Mouse (Mus musculus): ENCODE results near the gene Col6a2.

Gene Col6a2

DNA sequence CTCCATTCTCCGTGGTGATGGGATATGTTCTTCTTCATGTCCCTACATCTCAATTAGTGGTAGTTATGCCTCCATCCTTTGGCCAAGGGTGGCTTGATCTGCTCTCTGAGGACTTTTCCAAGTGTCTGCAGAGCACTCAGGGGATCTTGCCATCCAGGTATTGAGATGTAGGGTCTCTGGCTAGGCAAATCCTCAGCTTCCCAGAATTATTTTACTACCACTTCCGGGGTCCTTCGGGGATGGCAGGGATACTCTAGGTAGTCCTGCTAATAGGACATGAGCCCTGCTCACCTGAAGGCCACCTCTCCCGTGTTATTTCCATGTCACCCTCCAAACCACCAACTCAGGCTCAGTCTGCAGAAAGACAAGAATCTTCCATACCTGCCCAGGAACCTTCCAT lies 13.2 kb upstream of the Col6a2 start:
- no peak for DNase-seq (ENCODE audit: extremely low spot score, low read depth, low spot score)

- no peak for DNase-seq (ENCODE audit: extremely low spot score, low read depth, low spot score)
Measured at GRCm38 (mm10) chr10:76636026-76636425, 12.6 kb upstream of the Col6a2 start.

- no peak for DNase-seq (ENCODE audit: extremely low spot score, low read depth, low spot score)
Measured at GRCm38 (mm10) chr10:76634584-76634983, 11.2 kb upstream of the Col6a2 start.

DNA sequence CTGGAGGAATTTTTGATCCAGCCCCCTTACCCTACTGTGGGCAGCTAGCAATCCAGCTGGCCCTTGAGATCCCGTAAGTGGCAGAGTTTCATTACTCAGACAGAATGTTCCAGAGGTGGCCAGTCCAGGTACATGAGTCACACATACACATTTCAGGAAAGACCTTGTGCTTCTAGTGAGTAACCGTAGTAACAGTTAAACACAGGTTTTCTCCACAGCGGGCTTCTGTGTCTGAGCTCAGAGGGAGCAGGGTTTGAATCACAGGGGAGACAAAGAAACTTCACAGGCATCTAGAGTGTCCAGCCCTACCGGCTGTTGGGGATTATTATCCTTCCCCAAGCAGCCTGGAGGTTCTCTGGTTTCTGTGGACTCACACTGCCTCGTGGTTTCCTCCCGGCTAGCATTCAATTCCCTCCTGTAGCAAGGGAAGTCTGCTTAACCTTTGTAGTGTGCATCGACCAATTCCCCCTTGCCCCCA lies 10.7 kb upstream of the Col6a2 start:
- DNase-seq (ENCODE audit: extremely low spot score, low read depth, low spot score): no peak

DNA sequence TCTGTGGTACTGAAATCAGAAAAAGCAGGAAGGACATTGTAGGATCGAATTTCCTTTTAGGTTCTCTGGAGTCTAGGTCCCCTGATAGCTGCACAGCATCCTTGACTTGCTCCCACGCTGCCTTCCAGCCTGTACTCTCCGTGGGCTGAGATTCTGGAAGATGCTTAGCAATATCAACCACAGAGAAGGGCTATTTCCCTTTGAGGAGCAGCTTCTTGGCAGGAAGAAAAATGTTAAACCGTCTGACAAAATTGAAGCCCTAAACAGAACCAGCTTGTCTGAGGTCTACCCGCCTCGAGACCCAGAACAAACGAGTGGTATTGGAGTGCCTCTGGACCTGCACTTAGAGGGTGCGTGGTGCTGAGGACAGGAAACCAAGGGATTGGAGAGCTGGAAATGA lies 9.2 kb upstream of the Col6a2 start:
- DNase-seq (ENCODE audit: extremely low spot score, low read depth, low spot score): no peak

- no peak for DNase-seq (ENCODE audit: extremely low spot score, low read depth, low spot score)
Measured at GRCm38 (mm10) chr10:76630657-76631056, 7.2 kb upstream of the Col6a2 start.

DNA sequence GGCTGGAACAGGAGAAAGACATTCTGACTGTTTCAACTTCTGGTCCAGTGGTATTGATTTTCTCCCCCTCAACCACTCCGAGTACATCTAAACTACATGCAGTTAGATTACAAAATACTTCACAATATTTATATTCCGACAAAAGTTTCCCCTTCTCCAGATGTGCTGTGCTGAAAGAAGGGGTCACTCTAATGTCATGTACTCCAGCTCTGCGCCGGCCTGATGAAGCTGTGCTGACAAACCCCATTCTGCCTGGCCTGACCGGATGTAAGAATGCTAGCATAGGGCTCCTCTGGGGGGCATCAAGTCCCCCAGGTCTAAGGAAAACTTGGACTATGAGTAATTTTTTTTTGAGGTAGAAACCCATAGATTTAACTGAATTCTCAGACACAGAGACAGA lies 4.3 kb upstream of the Col6a2 start:
- DNase-seq (ENCODE audit: extremely low spot score, low read depth, low spot score): no peak

DNA sequence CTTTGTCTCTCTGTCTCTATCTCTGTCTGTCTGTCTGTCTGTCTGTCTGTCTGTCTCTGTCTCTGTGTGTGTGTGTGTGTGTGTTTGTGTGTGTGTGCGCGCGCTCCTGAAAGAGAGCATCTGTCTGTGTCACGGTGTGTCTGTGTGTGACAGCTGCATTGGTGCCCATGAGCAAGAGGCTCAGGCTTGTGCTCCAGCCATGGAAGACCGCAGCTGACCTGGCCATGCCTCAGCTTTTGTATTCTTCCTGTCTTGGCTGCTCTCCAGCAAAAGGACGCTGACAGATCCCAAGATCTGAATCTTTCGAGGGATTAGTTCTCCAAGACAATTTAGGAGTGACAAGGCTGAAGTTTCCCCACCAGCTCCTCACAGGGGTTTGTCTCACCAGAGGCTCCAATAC lies 1.5 kb upstream of the Col6a2 start:
- no peak for DNase-seq (ENCODE audit: extremely low spot score, low read depth, low spot score)

DNA sequence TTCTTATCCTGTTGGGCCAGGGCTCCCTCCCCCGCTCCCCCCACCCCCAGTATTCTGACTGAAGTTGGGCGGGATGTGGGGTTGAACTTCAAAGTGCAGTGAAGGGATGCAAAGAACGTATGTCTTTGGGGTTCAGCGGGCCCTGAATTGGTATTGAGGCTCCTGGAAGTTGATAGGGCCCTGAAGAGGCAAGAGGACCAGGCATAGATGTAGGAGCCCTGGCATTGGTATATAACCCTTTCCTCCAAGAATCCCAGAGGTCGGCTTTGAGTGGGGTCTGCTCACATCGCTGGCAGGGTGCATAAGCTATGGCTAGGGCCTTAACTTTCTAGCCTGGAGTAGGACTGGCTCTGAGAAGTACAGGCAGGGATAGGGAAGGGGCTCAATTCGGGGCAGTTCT lies 304 bp upstream of the Col6a2 start:
- DNase-seq (ENCODE audit: extremely low spot score, low read depth, low spot score): no peak

DNA sequence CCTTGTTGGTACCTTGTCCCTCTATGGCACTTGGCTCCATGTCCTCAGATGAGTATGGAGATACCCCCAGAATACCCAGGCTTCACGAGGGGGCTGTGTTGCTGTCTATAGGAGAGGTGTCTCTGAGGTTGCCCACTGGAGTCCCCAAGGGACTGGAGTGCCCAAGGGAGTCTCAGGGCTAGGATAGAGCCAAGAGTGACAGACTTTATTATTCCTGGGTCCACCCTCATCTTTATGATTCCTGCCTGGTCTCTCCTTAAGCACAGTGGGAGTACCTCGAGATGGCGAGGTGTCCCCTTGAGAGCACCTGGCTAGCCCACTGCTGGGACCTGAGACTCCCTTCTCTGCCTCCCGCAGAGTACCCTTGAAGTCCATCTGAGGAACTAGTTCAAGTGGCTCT lies 1.0 kb downstream of the Col6a2 start:
- DNase-seq (ENCODE audit: extremely low spot score, low read depth, low spot score): no peak

GRCm38 (mm10) chr10:76612473-76612872 lies 11.0 kb downstream of the Col6a2 start:
- no peak for DNase-seq (ENCODE audit: extremely low spot score, low read depth, low spot score)

GRCm38 (mm10) chr10:76602690-76603089 lies 20.7 kb downstream of the Col6a2 start:
- DNase-seq (ENCODE audit: extremely low spot score, low read depth, low spot score): no peak

DNA sequence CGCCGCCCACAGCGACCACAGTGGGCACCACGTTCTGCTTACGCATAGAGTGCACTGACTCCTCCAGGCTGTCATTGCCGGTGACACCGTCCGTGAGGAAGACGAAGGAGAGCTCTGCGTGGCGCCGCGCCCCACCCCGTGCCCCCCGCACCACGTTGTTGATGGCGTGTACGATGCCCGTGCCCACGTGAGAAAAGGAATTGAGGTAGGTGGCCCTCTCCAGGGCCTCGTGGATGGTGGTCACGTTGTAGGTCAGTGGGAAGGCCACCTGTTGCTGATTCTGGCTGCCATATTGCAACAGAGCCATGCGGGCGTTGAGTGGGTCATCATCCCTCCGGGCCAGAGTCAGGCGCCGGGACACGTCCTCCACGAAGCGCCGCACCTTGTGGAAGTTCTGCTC lies 27.1 kb downstream of the Col6a2 start:
- no peak for DNase-seq (ENCODE audit: extremely low spot score, low read depth, low spot score)

DNA sequence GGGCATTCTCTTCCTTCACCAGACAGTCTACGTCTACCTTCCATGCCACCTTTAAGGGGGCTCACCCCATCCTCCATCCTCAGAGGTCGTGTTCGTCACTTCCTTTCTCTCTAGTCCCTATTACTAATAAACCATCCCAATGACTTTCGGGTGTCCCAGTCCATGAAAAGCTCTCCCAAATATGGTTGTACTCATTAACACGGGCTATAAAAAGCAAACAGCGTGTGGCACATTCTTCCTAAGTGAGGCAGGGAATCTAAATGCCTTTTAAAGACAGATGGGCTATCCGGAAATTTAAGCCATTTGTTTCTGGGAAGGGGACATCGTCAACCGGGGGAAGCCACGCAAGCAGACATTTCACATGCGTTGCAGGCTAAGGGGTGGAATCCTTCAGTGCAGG lies 33.2 kb downstream of the Col6a2 start:
- no peak for DNase-seq (ENCODE audit: extremely low spot score, low read depth, low spot score)

DNA sequence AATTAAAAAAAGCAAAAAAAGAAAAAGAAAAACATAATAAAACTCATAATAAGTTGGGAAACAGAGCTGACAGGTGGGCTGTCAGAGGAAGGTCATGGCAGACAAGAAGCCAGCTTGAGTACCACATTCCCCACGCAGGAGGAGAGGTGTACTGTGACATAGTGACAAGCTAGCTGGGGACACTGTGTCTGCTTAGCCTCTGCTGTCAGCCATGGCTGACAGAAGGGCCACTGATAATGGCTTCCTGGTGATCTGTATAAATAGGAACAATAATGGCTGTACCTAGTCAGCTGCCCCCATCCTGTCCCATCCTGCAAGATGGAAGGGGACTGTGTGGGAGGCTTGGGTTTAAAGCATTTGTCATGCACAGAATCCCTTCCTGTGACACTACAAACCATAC lies 37.2 kb downstream of the Col6a2 start:
- DNase-seq (ENCODE audit: extremely low spot score, low read depth, low spot score): no peak

DNA sequence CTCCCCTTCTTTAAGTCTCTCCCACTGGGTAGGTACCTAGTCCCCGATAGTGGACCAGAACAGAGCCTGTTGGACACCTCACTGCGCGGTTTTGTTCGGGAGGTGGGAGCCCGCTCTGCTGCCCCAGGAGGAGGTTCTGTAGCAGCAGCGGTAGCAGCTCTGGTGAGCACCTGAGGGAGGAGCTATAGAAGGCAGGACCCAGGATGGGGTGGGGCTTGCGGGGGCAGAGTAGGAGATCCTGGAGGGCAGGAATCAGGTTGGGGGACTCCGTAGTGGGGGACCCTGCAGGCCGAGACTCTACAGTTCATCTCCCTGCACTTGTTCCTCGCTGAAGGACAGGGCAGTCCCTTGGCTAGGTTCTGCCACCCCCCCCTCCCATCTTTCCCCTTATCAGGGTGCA lies 39.3 kb downstream of the Col6a2 start:
- no peak for DNase-seq (ENCODE audit: extremely low spot score, low read depth, low spot score)

DNA sequence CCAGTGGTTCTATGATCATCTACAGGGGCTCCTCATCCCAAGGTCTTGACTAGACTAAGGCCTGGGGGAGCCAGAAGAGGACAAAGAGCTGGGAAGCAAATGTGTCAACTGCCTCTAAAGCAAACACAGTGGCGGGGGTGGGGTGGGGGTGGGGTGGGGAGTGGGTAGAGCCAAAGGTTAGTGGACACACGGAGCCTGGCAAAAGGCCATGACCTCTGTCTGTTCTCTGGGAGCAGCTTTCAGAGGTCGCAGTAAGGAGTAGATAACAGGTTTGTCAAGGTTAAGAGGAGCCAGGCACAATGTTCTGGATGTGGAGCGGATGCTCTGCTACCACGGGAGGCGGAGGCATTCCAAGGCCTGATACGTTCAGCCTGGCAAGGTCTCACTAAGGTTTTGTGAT lies 46.5 kb downstream of the Col6a2 start:
- DNase-seq (ENCODE audit: extremely low spot score, low read depth, low spot score): no peak

DNA sequence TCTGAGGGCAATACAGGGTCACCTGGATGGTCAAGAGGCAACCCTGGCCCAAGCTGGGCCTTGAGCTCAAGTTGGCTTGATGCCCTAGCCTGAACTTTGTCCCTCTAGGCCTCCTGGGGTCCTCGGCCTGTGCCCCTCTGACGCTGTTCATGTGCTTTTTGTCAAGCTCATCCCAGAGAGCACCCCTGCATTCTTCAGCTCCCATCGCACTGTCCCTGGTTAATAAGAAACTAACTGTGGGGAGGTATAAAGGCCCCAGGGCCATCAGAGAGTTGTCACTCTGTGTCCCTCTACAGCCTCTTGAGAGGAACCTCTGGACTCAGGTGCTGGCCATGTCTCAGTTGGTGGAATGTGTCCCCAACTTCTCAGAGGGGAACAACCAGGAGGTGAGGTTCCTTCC lies 48.1 kb downstream of the Col6a2 start, which contains the start of gene Ftcd:
TSS of gene Ftcd (plus strand) at position 275 of the 400 bp plus-strand sequence.
- no peak for DNase-seq (ENCODE audit: extremely low spot score, low read depth, low spot score)

- DNase-seq (ENCODE audit: extremely low spot score, low read depth, low spot score): no peak
Measured at GRCm38 (mm10) chr10:76572151-76572550, 51.3 kb downstream of the Col6a2 start.

GRCm38 (mm10) chr10:76571070-76571469 lies 52.4 kb downstream of the Col6a2 start:
- no peak for DNase-seq (ENCODE audit: extremely low spot score, low read depth, low spot score)

GRCm38 (mm10) chr10:76569996-76570685 lies 53.3 kb downstream of the Col6a2 start:
- DNase-seq (ENCODE audit: extremely low spot score, low read depth, low spot score): no peak

GRCm38 (mm10) chr10:76561972-76562371 lies 61.5 kb downstream of the Col6a2 start, which contains the start of gene Spatc1l:
Gene Spatc1l, plus strand, starts transcription at chr10:76562272.
- DNase-seq (ENCODE audit: extremely low spot score, low read depth, low spot score): no peak

- DNase-seq (ENCODE audit: extremely low spot score, low read depth, low spot score): no peak
Measured at GRCm38 (mm10) chr10:76554061-76554460, 69.4 kb downstream of the Col6a2 start.
